Mouse (Mus musculus): ENCODE results near the gene Dicer1.

Dicer1 gene

GRCm38 (mm10) chr12:104679121-104679818 lies 72.5 kb downstream of the Dicer1 start:
- in situ Hi-C loops (cut with MboI, MseI): no loop called here

DNA sequence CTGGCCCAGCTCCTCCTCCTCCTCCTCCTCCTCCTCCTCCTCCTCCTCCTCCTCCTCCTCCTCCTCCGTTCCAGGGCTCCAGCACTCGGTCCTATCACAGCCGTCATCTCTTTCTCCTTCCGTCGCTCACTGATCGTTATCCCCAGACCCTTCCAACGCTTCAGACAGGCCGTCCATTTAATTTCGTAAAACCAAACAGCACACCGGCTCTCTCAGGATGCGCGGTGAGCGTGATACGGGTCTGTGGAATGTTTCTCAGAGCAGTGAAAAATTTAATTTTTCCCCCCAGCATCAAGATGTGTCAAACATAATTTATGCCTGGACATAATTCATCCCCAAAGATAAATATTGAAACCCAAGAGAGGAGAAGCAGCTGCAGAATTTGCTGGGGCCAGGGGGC lies 73.3 kb downstream of the Dicer1 start:
- in situ Hi-C loops (cut with MboI, MseI): no loop called here

GRCm38 (mm10) chr12:104677371-104677924 lies 74.3 kb downstream of the Dicer1 start:
- in situ Hi-C loops (cut with MboI, MseI): no loop called here

DNA sequence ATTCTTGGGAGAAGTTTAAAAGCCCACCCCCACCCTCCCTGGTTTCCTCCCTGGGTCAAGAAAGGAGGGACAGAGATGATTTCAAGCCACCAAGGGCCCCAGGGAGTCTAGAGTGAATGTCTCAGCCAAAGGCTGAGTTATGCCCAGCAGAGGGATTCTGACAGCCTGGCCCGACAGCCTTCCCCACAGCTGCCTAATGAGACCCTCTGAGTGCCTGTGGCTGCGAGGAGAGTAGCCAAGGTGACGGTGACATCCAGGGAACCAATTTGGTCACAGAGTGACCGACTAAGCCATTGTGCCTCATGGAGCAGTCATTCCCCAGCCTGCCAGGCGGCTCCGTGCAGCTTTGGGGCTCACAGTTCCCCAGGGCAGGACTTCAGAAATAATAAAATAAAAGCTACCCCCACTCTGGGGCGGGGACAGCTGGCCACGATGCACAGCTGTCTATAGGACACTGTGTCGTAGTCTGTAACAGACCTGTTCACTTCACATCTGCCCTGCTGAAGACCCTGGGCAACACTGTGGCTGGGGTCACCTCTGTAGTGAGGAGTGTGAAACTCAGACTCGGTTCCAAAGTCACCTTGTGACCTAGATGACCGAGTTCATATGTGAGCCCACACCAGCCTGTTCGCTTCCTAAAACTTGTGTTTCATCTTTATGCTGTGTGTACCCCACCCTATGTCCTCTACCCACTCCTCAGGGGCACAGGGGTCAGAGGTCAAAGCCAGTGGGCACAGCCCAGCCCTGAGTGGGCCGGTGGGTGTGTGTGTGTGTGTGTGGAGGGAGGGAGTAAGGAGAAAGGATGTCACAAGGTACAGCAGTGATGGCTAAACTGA lies 75.0 kb downstream of the Dicer1 start:
- in situ Hi-C loops (cut with MboI, MseI): no loop called here

DNA sequence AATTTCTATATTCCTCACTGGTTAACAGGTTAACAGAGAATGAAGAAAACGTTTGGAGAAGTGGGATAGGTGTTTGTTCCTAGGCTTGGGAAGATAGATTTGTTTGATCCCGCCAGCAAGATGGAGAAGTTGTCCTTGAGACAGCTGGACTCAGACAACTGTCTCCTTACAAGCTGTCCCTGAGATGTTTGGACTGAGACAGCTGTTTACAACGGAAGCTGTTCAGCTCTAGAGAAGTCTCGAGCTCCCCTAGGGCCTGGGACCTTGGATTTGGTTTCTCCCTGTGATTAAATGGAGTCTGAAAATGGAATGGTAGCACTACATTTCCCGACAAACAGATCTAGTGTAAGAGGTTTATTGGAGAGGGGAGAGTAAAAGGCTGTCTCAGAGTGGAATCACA lies 78.8 kb downstream of the Dicer1 start:
- in situ Hi-C loops (cut with MboI, MseI): no loop called here

DNA sequence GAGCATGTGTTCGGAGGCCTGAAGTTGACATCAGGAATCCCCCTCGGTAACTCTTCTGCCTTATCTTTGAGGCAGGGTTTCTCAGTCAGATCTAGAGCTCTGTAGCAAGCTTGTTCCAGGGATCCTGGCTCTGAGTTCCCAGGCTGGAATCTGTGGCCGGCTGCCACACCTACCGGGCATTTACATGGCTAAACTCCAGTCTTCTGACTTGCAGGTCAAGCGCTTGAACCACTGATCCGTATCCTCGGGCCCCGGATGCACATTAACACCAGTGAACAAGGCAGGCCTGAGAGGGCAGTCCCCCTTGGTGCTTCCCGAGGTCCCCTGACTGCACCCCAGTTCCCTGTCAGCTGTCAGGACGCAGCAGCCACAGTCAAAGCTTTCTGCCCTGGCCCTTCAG lies 79.3 kb downstream of the Dicer1 start:
- in situ Hi-C loops (cut with MboI, MseI): no loop called here

DNA sequence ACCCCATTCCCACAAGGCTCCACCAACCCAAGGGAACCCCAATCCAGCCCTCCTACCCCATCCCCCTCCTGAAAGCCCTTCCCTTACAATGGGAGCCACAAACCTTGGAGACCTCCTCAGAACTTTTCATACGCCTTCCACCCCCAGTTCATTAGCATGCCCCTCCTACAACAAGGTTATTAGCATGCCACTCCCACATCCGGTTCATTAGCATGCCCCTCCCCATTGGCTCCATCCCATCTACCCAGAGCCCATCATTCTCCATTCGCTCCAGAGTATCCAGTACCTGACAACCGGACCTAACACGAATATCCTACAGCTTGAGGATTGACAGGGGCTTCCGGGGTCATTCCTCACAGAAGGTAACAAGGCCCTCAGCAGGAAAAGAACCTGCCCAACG lies 83.9 kb downstream of the Dicer1 start:
- in situ Hi-C loops (cut with MboI, MseI): no loop called here

DNA sequence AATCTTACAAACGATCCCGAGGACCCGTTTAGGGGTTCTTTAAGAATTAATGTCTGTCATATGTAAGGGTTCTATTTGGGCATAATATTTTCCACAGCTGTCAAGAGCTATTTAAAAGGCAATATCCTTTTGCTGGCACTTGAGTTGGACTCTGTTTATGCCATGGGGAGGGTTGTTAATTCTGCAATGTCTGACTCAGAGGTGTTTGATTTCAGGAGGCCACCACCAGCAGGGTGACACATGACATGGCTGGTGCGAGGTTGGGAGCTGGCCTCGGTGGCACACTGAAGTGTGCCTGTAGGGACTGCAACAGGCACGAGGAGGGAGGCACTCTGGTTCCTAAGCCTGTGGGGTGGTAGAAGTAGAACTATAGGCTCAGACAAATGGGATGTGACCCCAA lies 85.8 kb downstream of the Dicer1 start:
- in situ Hi-C loops (cut with MboI, MseI): no loop called here

DNA sequence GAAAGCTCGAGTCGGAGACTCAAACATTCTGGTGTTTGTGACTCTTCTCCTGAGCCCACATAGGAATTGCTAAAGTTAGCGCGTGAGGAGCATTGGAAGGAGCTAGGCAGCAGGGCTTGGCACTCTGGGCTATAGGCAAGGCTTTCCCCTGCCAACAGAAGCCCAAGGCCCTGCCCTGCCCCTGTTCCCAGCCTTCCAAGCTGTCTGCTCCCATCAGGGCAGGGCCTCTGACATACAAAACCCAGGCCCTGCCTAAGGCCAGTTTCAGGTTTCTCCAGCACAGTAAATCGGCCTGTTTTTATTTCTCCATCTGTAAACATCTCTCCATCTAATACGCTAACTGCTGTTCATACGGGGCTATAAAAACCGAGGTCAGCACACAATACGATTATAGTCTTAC lies 86.2 kb downstream of the Dicer1 start:
- in situ Hi-C loops (cut with MboI, MseI): no loop called here

DNA sequence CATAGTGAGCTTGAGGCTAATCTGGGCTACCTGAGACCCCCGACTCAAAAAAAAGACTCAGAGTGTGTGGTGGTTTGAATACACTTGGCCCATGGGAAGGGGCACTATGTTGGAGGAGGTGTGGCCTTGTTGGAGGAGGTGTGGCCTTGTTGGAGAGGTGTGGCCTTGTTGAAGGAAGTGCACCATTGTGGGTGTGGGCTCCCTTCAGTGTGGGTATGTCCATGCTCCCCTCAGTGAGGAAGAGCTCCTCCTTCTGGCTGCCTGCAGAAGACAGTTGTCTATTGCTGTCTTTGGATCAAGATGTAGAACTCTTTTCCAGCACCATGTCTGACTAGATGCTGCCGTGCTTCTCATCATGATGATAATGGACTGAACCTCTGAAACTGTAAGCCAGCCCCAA lies 95.6 kb downstream of the Dicer1 start:
- in situ Hi-C loops (cut with MboI, MseI): no loop called here

GRCm38 (mm10) chr12:104655006-104655405 lies 96.7 kb downstream of the Dicer1 start:
- in situ Hi-C loops (cut with MboI, MseI): no loop called here

GRCm38 (mm10) chr12:104652021-104652420 lies 99.7 kb downstream of the Dicer1 start:
- in situ Hi-C loops (cut with MboI, MseI): no loop called here

DNA sequence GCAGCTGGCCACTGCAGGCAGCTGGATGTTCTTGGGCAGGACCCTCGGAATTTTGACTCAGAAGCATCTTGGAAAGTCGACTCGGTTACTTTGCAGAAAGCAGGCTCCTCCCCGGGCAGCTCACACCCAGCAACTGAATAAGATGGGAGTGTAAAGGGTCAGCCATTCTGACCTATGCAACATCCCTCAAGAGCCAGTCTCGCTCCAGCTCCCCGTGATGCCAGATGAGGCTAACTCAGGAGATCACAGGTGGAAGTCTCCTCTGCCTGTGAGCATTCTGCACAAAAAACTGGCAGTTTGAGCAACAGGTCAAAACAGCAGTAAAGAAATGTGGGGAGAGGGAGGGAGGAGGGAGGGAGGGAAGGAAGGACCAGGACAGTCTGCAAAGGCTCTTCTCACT lies 100.5 kb downstream of the Dicer1 start:
- in situ Hi-C loops (cut with MboI, MseI): no loop called here

GRCm38 (mm10) chr12:104650510-104651260 lies 101.1 kb downstream of the Dicer1 start:
- in situ Hi-C loops (cut with MboI, MseI): no loop called here

- in situ Hi-C loops (cut with MboI, MseI): no loop called here
Measured at GRCm38 (mm10) chr12:104648366-104648765, 103.4 kb downstream of the Dicer1 start.

DNA sequence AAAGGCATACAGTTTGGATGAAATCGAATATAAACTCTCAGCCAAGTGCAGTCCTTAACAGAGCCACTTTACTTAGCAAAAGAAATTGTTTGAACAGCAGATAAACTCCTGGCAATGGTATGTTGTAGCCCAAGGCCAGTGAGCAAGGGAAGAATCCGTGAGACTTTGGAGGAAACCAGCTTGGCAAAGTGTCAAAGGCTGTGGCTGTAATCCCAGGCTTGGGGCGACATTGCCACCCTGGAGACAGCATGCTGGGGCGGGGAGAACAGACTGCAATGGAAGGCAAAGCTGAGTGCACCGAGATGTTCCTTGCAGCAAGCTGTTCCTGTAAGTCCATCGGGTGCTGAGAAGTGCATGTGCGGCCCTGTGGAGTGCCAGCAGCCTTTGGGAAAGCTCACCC lies 109.4 kb downstream of the Dicer1 start:
- in situ Hi-C loops (cut with MboI, MseI): no loop called here

DNA sequence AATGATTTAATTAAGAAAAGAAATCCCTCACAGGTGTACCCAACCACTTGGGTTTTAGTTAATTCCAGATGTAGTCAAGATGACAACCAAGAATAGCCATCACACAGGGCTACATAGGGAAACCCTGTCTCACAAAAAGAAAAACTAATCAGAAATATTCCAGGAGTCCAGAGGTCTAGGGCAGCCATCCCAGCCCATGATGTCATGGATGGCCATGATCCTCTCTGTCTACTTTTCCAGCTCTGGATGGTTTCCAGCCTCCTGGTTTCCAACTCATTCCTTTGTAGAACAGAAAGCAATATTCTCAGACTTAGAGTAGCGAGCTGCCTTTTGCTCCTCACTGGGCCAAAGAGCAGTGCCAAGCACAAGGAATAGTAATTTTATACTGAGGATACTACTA lies 110.8 kb downstream of the Dicer1 start:
- in situ Hi-C loops (cut with MboI, MseI): no loop called here

GRCm38 (mm10) chr12:104638156-104638555 lies 113.6 kb downstream of the Dicer1 start:
- in situ Hi-C loops (cut with MboI, MseI): no loop called here

All from T-helper 1 cell (primary cell).